Mouse (Mus musculus) adipocyte (in vitro differentiated cells): Measurements from ENCODE around the gene Fscn2.

Experiments
- DNase-seq: peaks from one replicate; pipeline ENCODE4 v3.0.0-alpha.2; 2016; ENCODE audit warnings: low spot score

The Fscn2 gene

GRCm38 (mm10) chr11:120360062-120360461 is 1.3 kb upstream of the Fscn2 start:
- no peak for DNase-seq

- no peak for DNase-seq
Measured at GRCm38 (mm10) chr11:120360755-120361154, 579 bp upstream of the Fscn2 start.

GRCm38 (mm10) chr11:120362891-120363290 is 1.6 kb downstream of the Fscn2 start:
- DNase-seq = no peak

GRCm38 (mm10) chr11:120366443-120367027 is 5.2 kb downstream of the Fscn2 start:
- DNase-seq = no peak

GRCm38 (mm10) chr11:120369656-120370055 is 8.3 kb downstream of the Fscn2 start:
- peak; percentile 49 for DNase-seq

GRCm38 (mm10) chr11:120373025-120373424 is 11.7 kb downstream of the Fscn2 start:
- no peak for DNase-seq

GRCm38 (mm10) chr11:120373820-120374586 is 12.7 kb downstream of the Fscn2 start:
- DNase-seq = no peak

- DNase-seq = no peak
Measured at GRCm38 (mm10) chr11:120375324-120375723, 14.0 kb downstream of the Fscn2 start.

GRCm38 (mm10) chr11:120376302-120377160 is 15.2 kb downstream of the Fscn2 start:
- DNase-seq = no peak

GRCm38 (mm10) chr11:120377337-120377736 is 16.0 kb downstream of the Fscn2 start:
- DNase-seq = no peak

- no peak for DNase-seq
Measured at GRCm38 (mm10) chr11:120378031-120378610, 16.8 kb downstream of the Fscn2 start.

GRCm38 (mm10) chr11:120378611-120379540 is 17.5 kb downstream of the Fscn2 start, which contains the start of gene Faap100:
Faap100 (minus strand) TSS chr11:120378764.
- peak; percentile 90 for DNase-seq

- DNase-seq = no peak
Measured at GRCm38 (mm10) chr11:120380271-120380670, 18.9 kb downstream of the Fscn2 start.

- no peak for DNase-seq
Measured at GRCm38 (mm10) chr11:120381157-120381556, 19.8 kb downstream of the Fscn2 start.

GRCm38 (mm10) chr11:120382509-120382908 is 21.2 kb downstream of the Fscn2 start:
- no peak for DNase-seq

- DNase-seq = no peak
Measured at GRCm38 (mm10) chr11:120386632-120387031, 25.3 kb downstream of the Fscn2 start.

GRCm38 (mm10) chr11:120387157-120387556 is 25.8 kb downstream of the Fscn2 start:
- DNase-seq = peak; percentile 57

- DNase-seq = no peak
Measured at GRCm38 (mm10) chr11:120388580-120388979, 27.2 kb downstream of the Fscn2 start.

- peak; percentile 93 for DNase-seq
Measured at GRCm38 (mm10) chr11:120395661-120396060, 34.3 kb downstream of the Fscn2 start.

GRCm38 (mm10) chr11:120397602-120398001 is 36.3 kb downstream of the Fscn2 start:
- DNase-seq = peak; percentile 21

GRCm38 (mm10) chr11:120399319-120399718 is 38.0 kb downstream of the Fscn2 start:
- DNase-seq = no peak
